Mouse (Mus musculus): ENCODE data around the gene Gm20696.

The Gm20696 gene

DNA sequence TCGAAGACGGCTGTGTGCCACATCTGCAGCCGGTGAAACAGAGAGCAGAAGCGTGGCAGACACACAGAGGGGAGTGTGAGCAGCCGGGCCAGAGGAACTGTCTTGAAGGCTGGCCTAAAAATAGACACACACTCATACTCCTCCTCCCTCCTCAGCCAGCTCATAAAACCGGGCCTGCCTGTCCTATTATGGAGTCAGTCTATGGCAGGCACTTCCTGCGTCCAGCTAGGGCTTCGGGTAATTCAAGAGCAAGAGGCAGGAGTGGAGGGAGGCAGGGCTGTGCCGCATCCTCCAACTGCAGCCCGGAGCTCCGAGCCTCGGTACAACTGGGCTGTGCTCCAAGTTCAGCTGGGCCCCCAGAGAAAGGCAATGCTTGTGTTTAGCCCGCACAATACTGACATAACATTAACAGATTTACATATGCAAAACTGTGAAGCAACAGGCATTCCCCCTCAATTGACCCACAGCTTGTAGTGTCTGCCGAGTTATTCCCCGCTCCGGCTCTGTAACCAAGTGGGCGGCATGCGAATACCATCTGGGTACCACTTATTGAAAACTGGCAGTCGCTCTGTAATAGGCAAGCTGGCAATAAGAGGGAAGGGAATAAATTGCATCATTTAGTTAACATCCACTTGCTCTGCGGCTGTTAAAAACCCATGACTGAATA is 181.2 kb downstream of the Gm20696 start:
- peak; percentile 80 for DNase-seq (ENCODE audit: inconsistent ontology term)

DNA sequence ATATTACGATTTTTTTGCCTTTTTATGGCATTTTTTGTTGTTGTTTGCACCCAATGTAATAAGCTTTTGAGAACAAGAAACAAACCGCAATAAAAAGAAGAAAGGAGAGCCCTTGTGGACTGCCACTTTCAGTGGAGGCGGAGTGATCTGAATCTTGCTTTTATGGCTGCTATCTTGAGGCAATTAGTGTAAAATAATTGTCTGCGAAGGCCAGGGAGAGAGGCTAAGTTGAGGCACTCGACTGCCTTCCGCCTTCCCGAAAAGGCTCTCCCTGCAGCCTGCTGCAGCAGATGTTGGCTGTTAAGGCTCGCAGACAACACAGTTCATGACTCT is 181.7 kb downstream of the Gm20696 start:
- DNase-seq (ENCODE audit: inconsistent ontology term): no peak

DNA sequence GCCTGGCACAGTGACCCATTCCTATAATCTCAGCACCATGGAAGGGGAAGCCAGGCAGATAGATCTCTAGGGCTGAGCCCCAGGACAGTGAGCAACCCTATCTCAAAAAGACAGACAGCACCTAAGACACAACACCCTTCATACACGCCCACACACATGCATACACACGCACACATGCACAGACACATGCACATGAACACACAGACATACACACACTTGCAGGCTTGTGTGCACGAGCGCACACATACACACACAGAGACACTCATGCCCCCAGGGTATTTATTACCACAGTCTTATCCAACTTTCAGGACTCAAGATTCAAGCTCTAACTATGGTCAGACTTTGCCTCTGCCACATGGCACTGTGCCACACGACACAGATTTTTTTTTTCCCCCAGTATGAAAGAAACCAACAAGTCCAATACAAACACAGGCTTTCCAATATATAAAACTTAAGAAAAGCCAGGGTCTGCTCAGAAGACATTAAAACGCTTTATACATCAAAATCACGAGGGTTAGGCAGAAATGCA is 182.3 kb downstream of the Gm20696 start:
- DNase-seq (ENCODE audit: inconsistent ontology term): no peak

DNA sequence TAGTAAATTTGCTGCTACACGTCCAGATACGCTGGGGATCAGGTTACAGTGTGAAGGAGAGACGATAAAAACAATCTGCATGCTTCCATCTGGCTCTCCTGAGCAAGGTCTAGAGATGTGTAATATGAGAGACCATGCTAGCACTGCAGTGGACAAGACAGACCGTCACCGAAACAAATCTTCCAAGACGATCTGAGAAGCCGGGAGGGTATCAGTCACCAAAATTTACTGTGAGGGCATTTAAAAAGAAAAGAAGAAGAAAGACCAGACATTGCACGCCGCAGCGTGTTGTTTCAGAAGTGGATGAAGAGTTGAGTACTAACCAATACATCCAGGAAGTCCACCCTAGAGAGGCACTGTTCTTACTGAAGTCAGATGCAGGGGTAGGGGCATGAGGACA is 183.0 kb downstream of the Gm20696 start:
- no peak for DNase-seq (ENCODE audit: inconsistent ontology term)

DNA sequence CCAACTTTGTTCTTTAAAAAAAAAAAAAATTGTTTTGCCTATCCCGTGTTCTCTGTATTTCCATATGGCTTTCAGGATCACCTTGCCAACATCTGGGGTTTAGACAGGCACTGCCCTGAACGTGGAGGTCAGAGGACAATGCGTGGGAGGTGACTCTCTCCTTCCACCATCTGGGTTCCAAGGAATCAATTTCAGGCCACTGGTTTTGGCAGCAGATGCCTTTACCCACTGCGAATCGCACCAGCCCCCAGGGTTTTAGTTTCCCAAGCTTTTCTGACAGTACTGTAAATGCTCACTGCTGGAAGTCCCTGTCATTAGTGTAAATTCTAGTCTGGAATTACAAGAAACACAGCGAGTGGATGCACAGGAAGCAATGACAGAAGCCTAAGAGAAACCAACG is 185.0 kb downstream of the Gm20696 start:
- peak; percentile 68 for DNase-seq (ENCODE audit: inconsistent ontology term)

DNA sequence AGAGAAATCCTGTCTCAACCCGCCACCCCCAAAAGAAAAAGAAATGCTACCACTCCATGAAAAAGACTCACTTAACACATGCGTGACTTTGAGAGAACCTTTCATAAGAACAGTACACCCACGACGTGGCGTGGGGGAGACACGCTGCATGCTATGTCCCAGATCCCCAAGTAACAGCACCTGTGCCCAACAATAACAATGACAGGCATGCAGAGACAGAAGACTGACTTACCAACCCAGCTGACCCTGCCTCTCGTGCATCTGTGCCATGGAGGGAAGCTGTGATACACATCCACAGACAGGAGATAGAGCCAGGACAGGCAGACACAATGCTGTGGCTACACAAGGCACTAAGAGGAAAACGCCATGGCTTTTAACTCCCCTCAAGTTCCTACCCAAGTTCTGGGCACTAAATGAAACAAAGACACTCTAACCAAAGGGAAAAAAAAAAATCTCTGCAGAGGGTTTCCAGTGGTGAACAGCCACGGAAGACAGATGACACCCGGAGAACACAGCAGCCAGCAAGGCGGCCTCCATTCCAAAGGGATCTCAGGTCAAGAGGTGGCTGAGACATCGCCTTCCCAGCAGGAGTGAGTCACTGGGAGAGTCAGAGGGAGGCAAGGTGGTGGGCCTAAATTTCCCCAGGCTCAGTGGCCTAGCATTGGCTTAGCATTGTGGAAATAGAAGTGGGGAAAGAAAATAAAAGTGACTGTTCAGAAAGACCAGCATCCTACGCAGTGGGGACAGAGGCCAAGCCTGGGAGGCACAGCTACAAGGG is 187.5 kb downstream of the Gm20696 start:
- peak; percentile 29 for DNase-seq (ENCODE audit: inconsistent ontology term)

DNA sequence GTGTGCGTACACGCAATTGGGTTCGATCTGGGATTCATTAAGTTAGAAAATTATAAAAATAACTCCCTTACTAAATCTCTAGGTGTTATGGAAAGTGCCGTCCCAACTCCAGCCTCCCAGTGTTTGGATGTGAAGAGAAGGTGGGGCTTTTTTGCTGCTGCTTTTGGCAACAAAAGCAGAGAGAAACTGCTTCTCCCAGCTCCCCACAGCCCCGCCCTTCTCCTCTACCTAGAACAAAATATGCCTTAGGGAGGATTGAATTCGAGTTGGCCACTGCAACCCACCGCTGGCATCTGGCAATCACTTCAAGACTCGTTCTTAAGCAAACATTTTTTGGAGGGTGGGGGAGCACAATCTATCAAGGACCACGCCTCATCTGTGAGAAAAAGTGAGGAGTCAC is 191.6 kb downstream of the Gm20696 start:
- DNase-seq (ENCODE audit: inconsistent ontology term): no peak

DNA sequence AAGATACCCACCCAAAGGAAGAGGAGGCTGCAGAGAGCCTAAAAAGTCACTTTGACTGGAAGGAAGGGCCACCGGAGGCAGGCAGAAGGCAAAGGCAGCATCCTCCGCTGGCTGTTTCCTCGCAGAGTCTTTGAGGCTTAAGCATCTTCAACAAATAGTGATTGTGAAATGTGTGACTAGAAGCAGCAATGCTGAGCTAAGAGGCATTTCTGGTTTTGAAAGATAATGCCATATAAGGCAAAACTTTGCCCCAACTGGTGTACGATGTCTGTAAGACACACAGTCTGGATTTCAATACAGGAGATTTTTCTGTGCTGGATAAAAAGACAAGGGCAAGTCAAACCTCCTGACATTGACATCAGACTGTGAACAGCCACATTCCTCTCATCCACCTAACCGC is 195.7 kb downstream of the Gm20696 start:
- DNase-seq (ENCODE audit: inconsistent ontology term): peak; percentile 19

DNA sequence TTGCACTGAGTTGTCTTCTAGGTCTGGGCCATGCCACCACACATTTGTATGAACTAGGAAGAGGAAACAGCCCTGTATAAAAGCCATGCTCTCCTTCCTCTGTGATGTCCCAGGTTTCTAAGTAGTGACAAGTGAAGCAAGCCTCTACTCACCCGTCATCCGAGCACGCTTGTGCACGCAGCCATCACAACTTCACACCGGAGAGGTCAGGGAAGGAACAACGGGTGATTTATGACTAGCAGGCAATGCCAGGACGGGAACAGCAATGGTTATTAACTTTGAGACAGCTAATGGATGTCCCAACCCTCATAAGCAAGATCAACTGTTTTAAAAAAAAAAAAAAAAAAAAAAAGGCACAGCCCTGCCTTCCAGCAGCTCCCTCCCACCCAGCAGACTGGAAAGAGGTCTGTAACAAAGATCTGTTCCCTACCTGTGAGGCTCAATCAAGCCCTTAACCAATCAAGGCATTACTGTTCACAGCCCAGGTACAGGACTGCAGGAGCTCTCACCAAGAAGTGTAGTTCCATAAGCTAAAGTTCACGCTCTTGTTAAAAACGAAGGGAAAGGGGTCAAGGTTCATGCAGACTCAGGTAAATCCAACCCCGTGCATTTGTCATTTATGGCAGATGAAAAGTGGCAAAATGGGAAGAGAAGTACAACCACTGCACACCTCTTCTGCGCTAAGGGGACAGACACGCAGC is 197.3 kb downstream of the Gm20696 start:
- no peak for DNase-seq (ENCODE audit: inconsistent ontology term)

DNA sequence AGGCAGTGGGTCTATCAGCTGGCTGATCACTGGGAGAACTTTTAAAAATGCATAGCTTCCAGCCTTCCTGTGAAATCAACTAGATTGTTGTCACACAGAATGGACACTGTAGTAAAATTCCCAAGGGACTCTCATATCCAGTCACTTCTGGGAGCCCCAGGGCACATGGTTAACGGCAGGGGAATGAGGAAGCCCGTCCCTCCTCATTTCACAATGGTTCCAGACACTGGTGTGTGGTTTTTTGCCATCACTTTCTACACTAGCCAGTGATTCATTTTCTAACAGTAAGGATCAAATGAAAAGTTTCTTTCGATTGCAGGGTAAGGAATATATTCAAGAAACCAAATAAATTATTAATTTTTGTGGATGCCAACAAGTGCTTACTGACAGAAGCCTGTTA is 198.8 kb downstream of the Gm20696 start:
- DNase-seq (ENCODE audit: inconsistent ontology term): peak; percentile 30

DNA sequence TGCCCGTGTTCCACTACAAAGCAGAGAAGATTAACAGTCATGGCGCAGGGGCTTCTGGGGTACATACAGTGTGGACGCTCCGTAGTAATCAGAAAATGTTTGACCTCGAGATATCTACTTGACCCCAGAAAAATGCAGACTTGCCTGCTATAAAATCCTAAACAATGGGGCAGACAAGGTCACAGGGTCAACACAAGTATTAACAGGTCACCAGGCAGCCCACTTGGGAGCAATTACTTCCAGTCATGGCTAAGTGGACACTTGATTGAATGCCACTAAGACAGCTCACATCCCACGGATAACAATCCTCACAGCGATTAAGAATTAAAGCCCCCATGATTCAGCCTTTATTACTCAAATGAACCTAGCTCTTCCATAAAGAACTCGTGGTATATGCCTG is 199.5 kb downstream of the Gm20696 start:
- DNase-seq (ENCODE audit: inconsistent ontology term): peak; percentile 25

DNA sequence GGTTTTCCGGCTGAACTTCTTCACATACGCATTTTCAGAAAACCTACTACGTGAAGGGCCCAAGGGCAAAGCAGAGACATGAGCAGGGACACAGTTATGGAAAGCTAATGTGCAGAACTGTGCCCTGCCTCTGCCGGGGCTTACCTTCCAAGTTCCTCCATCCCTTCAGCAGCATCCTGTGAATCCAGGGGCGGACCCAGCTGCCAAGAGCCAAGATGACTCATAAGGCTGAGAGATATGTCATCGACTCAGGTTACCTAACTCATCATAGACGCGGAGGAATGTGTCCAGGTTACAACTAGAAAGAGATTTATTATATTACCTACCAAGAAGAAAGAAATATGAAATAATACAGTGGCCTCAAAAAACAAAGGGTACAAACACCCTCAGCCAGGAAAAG is 200.2 kb downstream of the Gm20696 start:
- DNase-seq (ENCODE audit: inconsistent ontology term): peak; percentile 53

DNA sequence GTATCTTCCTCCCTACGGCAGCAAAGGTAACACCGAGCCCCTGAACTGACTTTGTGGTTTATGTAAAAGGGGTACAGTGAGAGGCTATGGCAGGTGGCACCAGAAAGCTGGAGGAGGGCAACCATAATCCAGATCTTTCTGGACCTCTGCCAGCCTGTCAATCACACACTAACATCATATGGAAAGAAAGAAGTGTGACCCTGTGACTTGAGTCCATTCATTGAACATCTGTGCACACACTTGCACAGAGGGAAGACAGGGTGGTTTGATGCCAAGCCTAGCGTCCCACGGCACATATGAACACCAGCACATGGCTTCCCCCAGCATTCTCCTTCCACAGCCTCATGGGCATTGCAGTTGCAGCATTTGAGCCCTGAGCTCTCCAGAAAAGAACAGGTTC is 202.1 kb downstream of the Gm20696 start:
- no peak for DNase-seq (ENCODE audit: inconsistent ontology term)

DNA sequence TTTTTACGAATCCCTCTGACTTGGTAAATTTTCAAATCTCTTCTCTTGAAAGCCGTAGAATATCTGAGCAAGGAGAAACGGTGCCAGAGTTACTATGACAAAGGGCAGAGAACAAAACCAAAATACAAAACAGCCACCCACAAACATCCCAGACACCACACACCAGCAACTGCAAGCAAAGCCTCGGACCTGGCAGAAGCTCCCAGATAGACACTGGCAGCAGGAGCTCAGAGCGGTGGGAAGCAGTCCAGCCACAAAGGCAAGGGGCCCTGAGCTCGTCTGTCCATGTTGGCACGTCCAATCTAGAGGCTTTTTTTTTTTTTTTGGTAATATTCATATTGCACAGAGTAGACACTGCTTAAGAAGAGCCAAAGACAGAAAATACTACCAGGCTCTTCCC is 202.7 kb downstream of the Gm20696 start:
- peak; percentile 31 for DNase-seq (ENCODE audit: inconsistent ontology term)

DNA sequence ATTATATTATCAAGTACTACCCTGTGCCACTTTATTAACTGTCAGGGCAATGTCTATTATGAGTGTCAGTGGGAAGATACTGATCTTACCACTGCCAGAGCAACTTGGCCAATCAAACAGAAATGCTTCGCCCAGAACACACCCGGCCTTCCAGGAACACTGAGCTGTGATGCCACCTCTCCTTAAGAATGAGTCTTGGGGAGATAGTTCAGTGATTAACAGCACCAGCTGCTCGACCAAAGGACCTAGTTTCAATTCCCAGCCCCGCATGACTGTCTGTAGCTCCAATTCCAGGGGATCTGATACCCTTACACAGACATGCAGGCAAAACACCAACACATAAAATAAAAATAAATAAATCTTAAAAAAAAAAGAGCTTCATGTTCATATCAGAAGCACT is 207.8 kb downstream of the Gm20696 start:
- no peak for DNase-seq (ENCODE audit: inconsistent ontology term)

DNA sequence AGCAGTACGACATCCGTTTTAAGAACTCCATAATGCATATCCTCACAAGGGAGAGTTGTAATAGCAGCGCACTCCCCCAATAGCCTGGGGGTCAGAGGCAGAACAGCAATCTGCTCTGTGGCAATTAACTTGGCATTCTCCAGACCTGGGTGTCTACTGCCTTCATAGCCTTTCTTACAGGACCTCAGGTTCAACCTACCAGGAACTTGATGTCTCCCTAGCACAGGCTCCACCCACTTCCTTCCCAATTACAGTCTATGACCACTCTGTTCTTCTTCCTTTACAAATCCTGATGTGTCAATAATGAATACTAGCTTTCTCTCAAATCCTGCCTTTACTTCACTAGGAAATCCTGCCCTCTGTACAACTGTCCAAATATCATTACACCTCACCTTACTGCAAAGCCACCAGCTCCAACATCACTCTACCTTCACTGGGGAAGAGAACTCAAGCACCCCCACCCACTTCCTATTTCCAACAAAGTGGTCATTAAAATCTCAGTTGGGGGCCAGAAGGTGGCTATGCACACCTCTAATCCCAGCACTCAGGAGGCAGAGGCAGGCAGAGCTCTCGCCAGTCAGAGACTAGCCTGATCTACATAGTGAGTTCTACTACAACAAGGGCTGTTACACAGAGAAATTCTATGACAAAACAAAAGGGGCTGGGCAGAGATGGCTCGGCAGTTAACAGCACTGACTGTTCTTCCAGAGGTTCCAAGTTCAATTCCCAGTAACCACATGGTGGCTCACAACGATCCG is 212.7 kb downstream of the Gm20696 start:
- no peak for DNase-seq (ENCODE audit: inconsistent ontology term)

DNA sequence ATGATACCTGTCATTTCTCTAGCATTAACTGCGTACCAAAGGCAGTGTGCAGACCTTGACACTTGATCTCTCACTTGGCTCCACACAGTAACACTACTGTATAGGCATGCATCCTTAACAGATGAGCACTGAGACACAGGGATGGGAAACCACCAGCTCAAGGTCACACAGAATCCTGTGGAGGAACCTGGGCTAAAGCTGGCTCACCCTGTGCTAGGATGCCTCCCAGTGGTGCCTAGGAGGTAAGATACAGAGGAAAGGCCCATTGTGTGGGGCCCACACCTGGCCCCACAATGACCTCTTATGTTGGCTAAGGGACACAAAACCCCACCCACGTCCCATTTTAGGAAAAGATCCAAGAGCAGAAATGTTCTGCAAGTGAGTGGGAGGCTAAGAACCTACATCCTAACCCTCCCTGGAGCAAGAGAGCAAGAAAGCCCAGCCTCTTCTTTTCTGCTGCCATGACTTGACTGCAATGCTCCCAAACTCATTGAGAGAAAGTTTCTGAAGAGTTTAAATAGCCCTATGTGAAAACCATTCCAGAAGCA is 213.9 kb downstream of the Gm20696 start:
- DNase-seq (ENCODE audit: inconsistent ontology term): no peak

DNA sequence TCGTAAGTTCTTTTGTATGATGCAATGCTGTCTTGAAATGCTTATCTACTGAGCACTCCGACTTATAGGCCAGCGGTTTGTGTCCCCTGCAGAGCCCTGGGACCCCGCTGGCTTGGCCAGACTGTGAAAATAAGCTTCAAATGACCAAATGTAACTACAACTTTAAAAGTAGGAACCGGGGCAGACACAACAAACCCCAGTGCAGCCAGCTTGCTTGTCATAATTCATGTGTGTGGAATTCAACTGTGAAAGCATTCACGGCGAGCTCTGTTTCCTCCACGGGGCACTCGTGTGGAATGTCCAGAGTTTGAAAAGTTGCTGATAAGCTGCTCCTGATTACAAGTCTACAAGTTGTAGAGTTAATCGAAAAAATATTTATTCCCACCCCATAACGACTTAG is 215.1 kb downstream of the Gm20696 start:
- DNase-seq (ENCODE audit: inconsistent ontology term): no peak

DNA sequence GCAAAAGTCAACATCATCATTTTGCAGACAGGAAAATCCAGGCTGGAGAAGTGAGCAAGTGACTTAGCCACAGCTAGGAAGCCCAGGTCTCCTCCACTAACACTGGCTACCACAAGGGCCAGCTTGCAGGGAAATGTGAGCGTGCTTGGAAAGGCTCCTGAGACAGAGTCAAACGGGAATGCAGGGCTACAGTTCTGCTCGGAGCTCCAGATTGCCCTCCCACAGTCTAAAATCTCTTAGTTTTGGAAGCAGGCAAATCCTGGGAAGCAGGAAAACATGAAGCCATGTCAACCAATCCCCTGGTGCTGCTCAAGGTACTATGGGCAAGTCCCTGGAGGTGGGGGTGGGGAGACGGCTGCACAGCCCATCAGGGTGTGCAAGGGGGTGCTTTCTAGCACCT is 219.2 kb downstream of the Gm20696 start:
- DNase-seq (ENCODE audit: inconsistent ontology term): no peak

DNA sequence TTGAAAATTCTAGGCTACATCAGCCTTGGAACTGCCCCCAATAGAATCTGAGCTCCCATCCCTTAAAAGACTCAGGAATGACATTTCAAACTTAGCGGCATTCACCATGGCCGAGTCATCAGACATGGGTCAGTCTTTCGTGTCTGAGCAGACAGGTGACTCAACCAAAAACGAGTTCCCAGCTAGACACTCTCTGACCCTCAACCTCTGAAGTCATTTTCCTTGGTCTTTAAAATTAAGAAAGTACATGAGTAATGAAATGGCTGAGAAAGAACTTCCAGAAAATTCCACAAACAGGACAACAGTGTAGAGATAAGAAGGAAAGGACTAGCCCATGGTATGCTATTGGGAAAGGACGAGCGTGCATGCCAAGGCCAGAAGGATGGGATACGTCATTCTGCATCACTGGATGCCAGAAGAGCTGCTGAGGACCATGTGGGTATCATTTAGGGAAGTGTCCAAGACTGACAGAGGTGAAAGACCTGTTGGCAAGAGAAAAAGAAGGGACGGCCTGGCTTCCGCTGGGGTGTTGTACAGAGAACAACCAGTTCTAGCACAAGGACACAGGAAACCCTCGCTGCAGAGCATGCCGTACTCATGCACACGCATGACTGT is 219.7 kb downstream of the Gm20696 start:
- DNase-seq (ENCODE audit: inconsistent ontology term): peak; percentile 75

DNA sequence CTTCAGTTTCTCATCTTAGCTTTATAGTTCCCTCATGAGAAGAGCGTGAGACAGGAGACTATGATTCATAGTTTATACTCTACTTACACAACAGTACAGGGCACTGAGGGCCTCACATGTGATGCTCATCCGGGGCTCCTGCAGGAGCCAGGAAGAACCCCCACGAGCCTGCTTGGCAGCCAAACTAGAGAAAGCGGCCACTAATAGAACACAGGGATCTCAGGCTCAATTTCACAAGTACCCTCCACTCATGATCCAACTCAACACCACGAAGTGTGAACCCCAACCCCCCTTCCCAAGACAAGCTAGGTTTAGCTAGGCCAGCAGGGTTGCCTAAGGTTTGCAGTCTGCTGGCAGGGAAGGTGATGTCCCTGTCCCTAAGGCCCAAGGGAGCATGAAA is 223.1 kb downstream of the Gm20696 start:
- no peak for DNase-seq (ENCODE audit: inconsistent ontology term)
